Mouse (Mus musculus): ENCODE measurements around the gene Aip. TPM values are rescaled to one million over a fixed set of nuclear protein-coding genes. Genes with fewer than 3 reads are reported as not detected.

Gene Aip
- polyA plus RNA-seq, 1 experiment from 2014 or later: 98.5 TPM

DNA sequence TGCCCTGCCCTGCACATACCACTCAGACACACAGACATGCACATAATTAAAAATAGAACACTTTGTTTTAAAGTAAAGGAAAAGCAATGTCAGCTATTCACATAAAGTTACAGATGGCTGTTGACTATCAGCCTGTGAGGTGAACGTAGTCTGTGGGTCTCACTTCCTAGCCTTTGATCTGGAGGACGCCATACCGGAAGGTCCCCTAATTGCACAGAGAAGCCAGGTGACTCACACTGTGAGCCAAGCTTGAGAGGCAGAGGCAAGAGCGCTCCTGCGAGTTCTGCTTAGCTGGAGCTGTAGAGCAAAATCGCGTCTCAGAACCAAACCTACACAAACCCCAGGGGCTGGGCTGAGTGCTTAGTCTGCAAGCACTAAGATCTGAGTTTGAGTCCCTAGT lies 31.9 kb downstream of the Aip start:
- 42% methylated on average over 7 of the region's 7 CpGs for WGBS
- no peak overlapping the region for H3K27ac ChIP-seq
- H3K4me3 ChIP-seq: no peak overlapping the region
- no peak overlapping the region for H3K9ac ChIP-seq
- no peak overlapping the region for H3K4me2 ChIP-seq (replicated peaks)
- no peaks in the 10 kb centered on the region for H3K9me3 ChIP-seq
- H3K4me1 ChIP-seq: peaks cover 22% of the 10 kb centered on the region
- no peak for ATAC-seq (ENCODE audit: low FRiP score, low read depth)
- no peaks in the 10 kb centered on the region for H3K36me3 ChIP-seq
- no peaks in the 10 kb centered on the region; the same call in 1 of the 2 replicates for H3K27me3 ChIP-seq

DNA sequence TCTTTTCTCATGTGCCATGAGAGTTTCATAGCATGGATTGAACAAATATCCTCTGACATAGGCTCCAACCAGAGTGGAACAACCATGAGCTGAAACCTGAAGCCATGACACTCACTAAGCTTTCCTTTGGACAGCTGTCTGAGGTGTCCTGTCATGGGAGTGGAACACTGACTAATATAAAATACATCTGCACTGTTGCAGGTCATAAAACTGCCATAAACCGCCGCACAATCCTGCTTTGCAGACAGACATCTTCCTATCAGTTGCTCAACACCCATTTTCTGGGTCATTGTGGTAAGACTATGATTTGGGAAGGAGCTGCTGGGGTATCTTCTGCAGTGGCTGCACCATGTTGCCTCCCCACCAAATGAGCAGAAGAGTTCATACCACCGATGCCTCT lies 32.9 kb downstream of the Aip start:
- no peak for ATAC-seq (ENCODE audit: low FRiP score, low read depth)
- Histone ChIP-seq H3K4me2 (replicated peaks) (no peak overlapping the region), H3K36me3 (no peaks in the 10 kb centered on the region), H3K27me3 (no peaks in the 10 kb centered on the region; the same call in 1 of the 2 replicates), H3K9me3 (no peaks in the 10 kb centered on the region), H3K27ac (no peak overlapping the region), H3K9ac (no peak overlapping the region), H3K4me1 (peaks cover 14% of the 10 kb centered on the region), H3K4me3 (no peak overlapping the region)
- 67% methylated on average over 3 of the region's 3 CpGs for WGBS

GRCm38 (mm10) chr19:4091383-4091782 lies 34.3 kb downstream of the Aip start:
- H3K9me3 ChIP-seq: no peaks in the 10 kb centered on the region
- H3K36me3 ChIP-seq: no peaks in the 10 kb centered on the region
- no peaks in the 10 kb centered on the region; the same call in 1 of the 2 replicates for H3K27me3 ChIP-seq
- ATAC-seq (ENCODE audit: low FRiP score, low read depth): no peak
- no peak overlapping the region for H3K4me2 ChIP-seq (replicated peaks)
- WGBS: 59% methylated on average over 2 of the region's 2 CpGs
- no peak overlapping the region for H3K9ac ChIP-seq
- no peak overlapping the region for H3K27ac ChIP-seq
- H3K4me3 ChIP-seq: no peak overlapping the region
- peaks cover 6% of the 10 kb centered on the region for H3K4me1 ChIP-seq

- H3K4me1 ChIP-seq: no peaks in the 10 kb centered on the region
- no peak overlapping the region for H3K4me3 ChIP-seq
- 91% methylated on average over 3 of the region's 3 CpGs for WGBS
- H3K27me3 ChIP-seq: no peaks in the 10 kb centered on the region; the same call in 1 of the 2 replicates
- no peak overlapping the region for H3K9ac ChIP-seq
- H3K9me3 ChIP-seq: no peaks in the 10 kb centered on the region
- no peak for ATAC-seq (ENCODE audit: low FRiP score, low read depth)
- no peak overlapping the region for H3K4me2 ChIP-seq (replicated peaks)
- no peaks in the 10 kb centered on the region for H3K36me3 ChIP-seq
- no peak overlapping the region for H3K27ac ChIP-seq
Observed at GRCm38 (mm10) chr19:4090446-4090845, 35.2 kb downstream of the Aip start.

DNA sequence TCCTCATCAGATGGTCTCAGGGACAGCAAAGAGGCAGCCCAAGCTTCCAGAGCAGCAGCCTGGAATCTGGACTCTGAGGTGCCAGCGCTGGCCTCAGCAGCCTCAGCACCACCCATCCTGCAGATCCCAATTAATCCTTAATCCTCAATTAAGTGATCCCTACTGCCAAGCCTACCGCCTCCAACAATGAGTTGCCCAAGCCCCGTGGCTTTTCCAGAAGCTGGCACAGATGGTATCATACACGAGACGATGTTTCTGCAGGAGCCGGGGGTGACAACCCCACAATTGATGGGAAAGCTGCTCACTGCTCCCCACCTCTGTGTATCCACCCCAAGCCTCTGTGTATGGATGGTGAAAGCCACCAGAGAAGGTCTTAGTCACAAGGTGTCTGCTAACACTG lies 36.5 kb downstream of the Aip start:
- Histone ChIP-seq H3K27me3 (no peaks in the 10 kb centered on the region; the same call in 1 of the 2 replicates), H3K9me3 (no peaks in the 10 kb centered on the region)
- 78% methylated on average over 6 of the region's 6 CpGs for WGBS

DNA sequence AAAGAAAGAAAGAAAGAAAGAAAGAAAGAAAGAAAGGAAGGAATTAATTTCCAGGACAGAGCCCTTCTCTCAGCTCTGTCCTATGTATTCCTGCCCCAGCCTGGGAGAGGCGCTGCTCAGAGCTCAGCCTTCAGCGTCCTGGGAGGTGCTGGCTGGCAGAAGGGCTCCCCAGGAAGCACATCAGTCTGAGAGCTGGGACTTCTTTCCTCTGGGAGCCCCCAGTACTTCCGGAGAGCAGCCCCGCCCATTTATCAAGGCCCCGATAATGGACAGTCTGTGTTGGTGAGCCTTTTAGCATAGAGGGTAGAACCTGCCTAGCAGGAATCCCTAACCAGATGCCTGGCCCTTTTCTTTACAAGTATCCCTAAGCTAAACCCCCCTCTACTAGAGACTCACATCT lies 37.5 kb downstream of the Aip start:
- no peak overlapping the region for H3K27ac ChIP-seq
- H3K4me3 ChIP-seq: no peak overlapping the region
- H3K9me3 ChIP-seq: no peaks in the 10 kb centered on the region
- WGBS: 41% methylated on average over 5 of the region's 5 CpGs
- H3K36me3 ChIP-seq: no peaks in the 10 kb centered on the region
- H3K9ac ChIP-seq: no peak overlapping the region
- no peak for ATAC-seq (ENCODE audit: low FRiP score, low read depth)
- no peaks in the 10 kb centered on the region for H3K4me1 ChIP-seq
- H3K4me2 ChIP-seq (replicated peaks): no peak overlapping the region
- no peaks in the 10 kb centered on the region; the same call in 1 of the 2 replicates for H3K27me3 ChIP-seq

More for the DNA sequence above, 36.5 kb downstream of the Aip start:
- H3K27ac ChIP-seq: no peak overlapping the region
- no peak overlapping the region for H3K9ac ChIP-seq
- no peaks in the 10 kb centered on the region for H3K4me1 ChIP-seq
- H3K4me3 ChIP-seq: no peak overlapping the region
- H3K4me2 ChIP-seq (replicated peaks): no peak overlapping the region
- no peak for ATAC-seq (ENCODE audit: low FRiP score, low read depth)
- no peaks in the 10 kb centered on the region for H3K36me3 ChIP-seq

DNA sequence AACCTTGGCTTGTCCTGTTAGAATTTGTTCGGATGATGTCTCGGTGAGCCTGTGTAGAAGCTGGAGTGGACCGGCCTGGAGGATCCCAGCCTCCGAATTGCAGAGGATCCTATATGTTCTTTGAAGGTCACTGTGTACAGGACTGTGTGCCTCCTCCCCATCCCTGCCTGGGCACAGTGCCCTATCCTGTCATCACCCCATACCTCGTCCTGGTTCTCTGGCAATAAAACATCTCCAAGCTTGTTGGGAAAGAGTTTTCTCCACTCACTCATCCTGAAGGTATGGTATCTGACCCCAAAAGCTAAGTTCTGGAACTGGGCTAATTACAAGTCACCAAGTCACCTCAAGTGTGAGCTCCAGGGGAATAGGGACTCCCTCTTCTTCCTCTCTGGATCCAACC lies 38.6 kb downstream of the Aip start:
- H3K27ac ChIP-seq: no peak overlapping the region
- H3K9me3 ChIP-seq: no peaks in the 10 kb centered on the region
- H3K9ac ChIP-seq: no peak overlapping the region
- H3K36me3 ChIP-seq: no peaks in the 10 kb centered on the region
- no peak overlapping the region for H3K4me3 ChIP-seq
- ATAC-seq (ENCODE audit: low FRiP score, low read depth): no peak
- 87% methylated on average over 5 of the region's 5 CpGs for WGBS
- H3K4me1 ChIP-seq: no peaks in the 10 kb centered on the region
- H3K27me3 ChIP-seq: no peaks in the 10 kb centered on the region; the same call in 1 of the 2 replicates
- no peak overlapping the region for H3K4me2 ChIP-seq (replicated peaks)

DNA sequence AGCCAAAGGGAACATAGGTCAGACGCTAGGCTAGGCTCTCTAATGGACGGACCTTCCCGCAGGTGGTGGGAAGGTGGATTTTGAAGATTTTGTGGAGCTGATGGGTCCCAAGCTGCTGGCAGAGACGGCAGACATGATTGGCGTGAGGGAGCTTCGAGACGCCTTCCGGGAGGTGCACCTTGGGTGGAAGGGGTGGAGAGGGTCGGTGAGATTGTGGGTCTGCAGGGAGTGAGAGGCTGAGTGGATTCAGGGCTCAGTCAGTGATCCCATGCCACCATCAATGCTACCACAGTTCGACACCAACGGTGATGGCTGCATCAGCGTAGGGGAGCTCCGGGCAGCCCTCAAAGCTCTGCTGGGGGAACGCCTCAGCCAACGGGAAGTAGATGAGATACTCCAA lies 39.5 kb downstream of the Aip start:
- Histone ChIP-seq H3K4me1 (no peaks in the 10 kb centered on the region), H3K4me2 (replicated peaks) (no peak overlapping the region), H3K36me3 (no peaks in the 10 kb centered on the region), H3K9me3 (no peaks in the 10 kb centered on the region), H3K27me3 (no peaks in the 10 kb centered on the region; the same call in 1 of the 2 replicates), H3K4me3 (no peak overlapping the region), H3K9ac (no peak overlapping the region), H3K27ac (no peak overlapping the region)
- 94% methylated on average over 15 of the region's 15 CpGs for WGBS
- ATAC-seq (ENCODE audit: low FRiP score, low read depth): no peak

DNA sequence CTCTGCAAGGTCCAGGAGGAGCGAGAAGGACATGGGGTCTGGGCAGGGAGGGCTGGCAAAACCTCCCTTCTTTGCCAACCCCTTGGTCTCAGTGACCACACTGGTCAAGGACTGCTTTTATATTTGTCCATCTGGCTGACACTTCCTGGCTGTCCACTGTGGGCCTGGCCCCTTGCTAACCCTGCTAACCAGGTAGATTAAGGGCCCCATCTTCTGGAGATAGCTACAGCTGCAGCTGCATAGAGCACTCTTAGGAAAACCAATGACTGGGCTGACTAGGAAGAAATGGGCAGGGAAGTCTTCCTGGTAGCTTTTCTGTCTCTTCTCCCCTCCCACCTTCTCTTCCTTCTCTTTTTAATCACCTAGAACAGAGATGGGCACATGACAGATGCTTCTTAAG lies 40.7 kb downstream of the Aip start:
- Histone ChIP-seq H3K4me3 (no peak overlapping the region), H3K27ac (no peak overlapping the region), H3K4me2 (replicated peaks) (no peak overlapping the region), H3K9ac (no peak overlapping the region), H3K9me3 (no peaks in the 10 kb centered on the region), H3K4me1 (no peaks in the 10 kb centered on the region), H3K36me3 (no peaks in the 10 kb centered on the region), H3K27me3 (no peaks in the 10 kb centered on the region; the same call in 1 of the 2 replicates)
- ATAC-seq (ENCODE audit: low FRiP score, low read depth): no peak
- WGBS: 92% methylated on average over 1 of the region's 1 CpGs

GRCm38 (mm10) chr19:4083826-4084225 lies 41.8 kb downstream of the Aip start:
- H3K9me3 ChIP-seq: no peaks in the 10 kb centered on the region
- no peak for ATAC-seq (ENCODE audit: low FRiP score, low read depth)
- H3K27me3 ChIP-seq: no peaks in the 10 kb centered on the region; the same call in 1 of the 2 replicates
- WGBS: 23% methylated on average over 8 of the region's 8 CpGs
- no peaks in the 10 kb centered on the region for H3K4me1 ChIP-seq
- no peaks in the 10 kb centered on the region for H3K36me3 ChIP-seq
- H3K9ac ChIP-seq: no peak overlapping the region
- H3K4me2 ChIP-seq (replicated peaks): no peak overlapping the region
- H3K4me3 ChIP-seq: no peak overlapping the region
- H3K27ac ChIP-seq: no peak overlapping the region

- H3K36me3 ChIP-seq: no peaks in the 10 kb centered on the region
- no peaks in the 10 kb centered on the region for H3K9me3 ChIP-seq
- no peak for ATAC-seq (ENCODE audit: low FRiP score, low read depth)
- no peaks in the 10 kb centered on the region; the same call in 1 of the 2 replicates for H3K27me3 ChIP-seq
- WGBS: 74% methylated on average over 7 of the region's 7 CpGs
- no peak overlapping the region for H3K9ac ChIP-seq
- no peak overlapping the region for H3K4me2 ChIP-seq (replicated peaks)
- no peaks in the 10 kb centered on the region for H3K4me1 ChIP-seq
- H3K4me3 ChIP-seq: no peak overlapping the region
- H3K27ac ChIP-seq: no peak overlapping the region
Observed at GRCm38 (mm10) chr19:4083316-4083715, 42.3 kb downstream of the Aip start.

GRCm38 (mm10) chr19:4082219-4082965 lies 43.3 kb downstream of the Aip start:
- 77% methylated on average over 11 of the region's 11 CpGs for WGBS
- no peak overlapping the region for H3K4me3 ChIP-seq
- H3K4me2 ChIP-seq (replicated peaks): no peak overlapping the region
- H3K9me3 ChIP-seq: no peaks in the 10 kb centered on the region
- no peaks in the 10 kb centered on the region for H3K4me1 ChIP-seq
- no peaks in the 10 kb centered on the region for H3K36me3 ChIP-seq
- no peaks in the 10 kb centered on the region; the same call in 1 of the 2 replicates for H3K27me3 ChIP-seq
- H3K27ac ChIP-seq: no peak overlapping the region
- no peak for ATAC-seq (ENCODE audit: low FRiP score, low read depth)
- H3K9ac ChIP-seq: no peak overlapping the region

- H3K27ac ChIP-seq: no peak within 1 kb of the TSS
- no peaks in the 10 kb centered on the region for H3K4me1 ChIP-seq
- H3K9ac ChIP-seq: no peak within 1 kb of the TSS
- no peaks in the 10 kb centered on the region for H3K36me3 ChIP-seq
- H3K4me2 ChIP-seq (replicated peaks): no peak within 1 kb of the TSS
- WGBS: 64% methylated on average over 3 of the region's 3 CpGs
- no peaks in the 10 kb centered on the region; the same call in 1 of the 2 replicates for H3K27me3 ChIP-seq
- H3K4me3 ChIP-seq: no peak within 1 kb of the TSS
- H3K9me3 ChIP-seq: no peaks in the 10 kb centered on the region
- ATAC-seq (ENCODE audit: low FRiP score, low read depth): no peak
Observed at GRCm38 (mm10) chr19:4081394-4081793, 44.3 kb downstream of the Aip start, which contains the start of gene Cabp2. TSS of gene Cabp2 (plus strand) at chr19:4081578.

Measured in limb, embryonic 13.5 days (tissue).